Mouse (Mus musculus): Measurements from ENCODE around the gene 1700012B07Rik.

Gene 1700012B07Rik

GRCm38 (mm10) chr11:109851996-109852395 lies 24.1 kb upstream of the 1700012B07Rik start:
- DNase-seq (ENCODE audit: extremely low read depth, low read depth, low spot score): no peak

- DNase-seq (ENCODE audit: extremely low read depth, low read depth, low spot score): no peak
Measured at GRCm38 (mm10) chr11:109846343-109846742, 18.5 kb upstream of the 1700012B07Rik start.

- no peak for DNase-seq (ENCODE audit: extremely low read depth, low read depth, low spot score)
Measured at GRCm38 (mm10) chr11:109845601-109846000, 17.8 kb upstream of the 1700012B07Rik start.

GRCm38 (mm10) chr11:109844466-109844865 lies 16.6 kb upstream of the 1700012B07Rik start:
- no peak for DNase-seq (ENCODE audit: extremely low read depth, low read depth, low spot score)

- DNase-seq (ENCODE audit: extremely low read depth, low read depth, low spot score): no peak
Measured at GRCm38 (mm10) chr11:109830368-109830767, 2.5 kb upstream of the 1700012B07Rik start.

GRCm38 (mm10) chr11:109822280-109822679 lies 5.6 kb downstream of the 1700012B07Rik start:
- no peak for DNase-seq (ENCODE audit: extremely low read depth, low read depth, low spot score)

GRCm38 (mm10) chr11:109817405-109817804 lies 10.4 kb downstream of the 1700012B07Rik start:
- no peak for DNase-seq (ENCODE audit: extremely low read depth, low read depth, low spot score)

GRCm38 (mm10) chr11:109816911-109817310 lies 10.9 kb downstream of the 1700012B07Rik start:
- no peak for DNase-seq (ENCODE audit: extremely low read depth, low read depth, low spot score)

- no peak for DNase-seq (ENCODE audit: extremely low read depth, low read depth, low spot score)
Measured at GRCm38 (mm10) chr11:109811721-109812120, 16.1 kb downstream of the 1700012B07Rik start.

GRCm38 (mm10) chr11:109809175-109809855 lies 18.5 kb downstream of the 1700012B07Rik start:
- no peak for DNase-seq (ENCODE audit: extremely low read depth, low read depth, low spot score)

GRCm38 (mm10) chr11:109801515-109801914 lies 26.3 kb downstream of the 1700012B07Rik start:
- no peak for DNase-seq (ENCODE audit: extremely low read depth, low read depth, low spot score)

GRCm38 (mm10) chr11:109797531-109797930 lies 30.3 kb downstream of the 1700012B07Rik start:
- no peak for DNase-seq (ENCODE audit: extremely low read depth, low read depth, low spot score)

- no peak for DNase-seq (ENCODE audit: extremely low read depth, low read depth, low spot score)
Measured at GRCm38 (mm10) chr11:109795536-109795935, 32.3 kb downstream of the 1700012B07Rik start.

GRCm38 (mm10) chr11:109793578-109793977 lies 34.3 kb downstream of the 1700012B07Rik start:
- DNase-seq (ENCODE audit: extremely low read depth, low read depth, low spot score): no peak

GRCm38 (mm10) chr11:109792401-109792997 lies 35.3 kb downstream of the 1700012B07Rik start:
- no peak for DNase-seq (ENCODE audit: extremely low read depth, low read depth, low spot score)

- no peak for DNase-seq (ENCODE audit: extremely low read depth, low read depth, low spot score)
Measured at GRCm38 (mm10) chr11:109791965-109792364, 35.9 kb downstream of the 1700012B07Rik start.

- no peak for DNase-seq (ENCODE audit: extremely low read depth, low read depth, low spot score)
Measured at GRCm38 (mm10) chr11:109790221-109790620, 37.6 kb downstream of the 1700012B07Rik start.

- no peak for DNase-seq (ENCODE audit: extremely low read depth, low read depth, low spot score)
Measured at GRCm38 (mm10) chr11:109785392-109785791, 42.5 kb downstream of the 1700012B07Rik start.

GRCm38 (mm10) chr11:109771381-109771780 lies 56.5 kb downstream of the 1700012B07Rik start:
- DNase-seq (ENCODE audit: extremely low read depth, low read depth, low spot score): no peak

GRCm38 (mm10) chr11:109770185-109770584 lies 57.7 kb downstream of the 1700012B07Rik start:
- no peak for DNase-seq (ENCODE audit: extremely low read depth, low read depth, low spot score)

- DNase-seq (ENCODE audit: extremely low read depth, low read depth, low spot score): no peak
Measured at GRCm38 (mm10) chr11:109769091-109769490, 58.8 kb downstream of the 1700012B07Rik start.

GRCm38 (mm10) chr11:109760063-109760462 lies 67.8 kb downstream of the 1700012B07Rik start:
- DNase-seq (ENCODE audit: extremely low read depth, low read depth, low spot score): no peak
